Mouse (Mus musculus) thymus, adult 2 months (tissue): ENCODE measurements at regions not wholly inside any gene's neighbourhood (a gene's known extent, or its start where the extent isn't known, plus 50 kb on each side); places are given as distances from the start of the nearest gene placed in this dataset.
A peak's percentile ranks its signal among the peaks of the same experiment; 100 is the strongest.

ENCODE experiments used
- DNase-seq: peaks from one replicate; pipeline ENCODE4 v3.0.0; 2021
- H3K27ac ChIP-seq: fragments of 200-500 bp; 2 replicates; pipeline ENCODE4 v1.5.1; 2012; ENCODE audit warnings: low read length, control low read depth; ENCODE audit not compliant: control insufficient read depth, insufficient read depth
- H3K27me3 ChIP-seq: fragments of 200-500 bp; 2 replicates; pipeline ENCODE4 v1.6.1; 2012; ENCODE audit warnings: mild to moderate bottlenecking, low read length, moderate library complexity, mixed read lengths; ENCODE audit not compliant: control insufficient read depth, insufficient read depth
- H3K36me3 ChIP-seq: fragments of 200-500 bp; 2 replicates; pipeline ENCODE4 v1.6.1; 2012; ENCODE audit warnings: mild to moderate bottlenecking, low read length, moderate library complexity; ENCODE audit not compliant: control insufficient read depth, insufficient read depth
- H3K4me1 ChIP-seq: fragments of 200-500 bp; replicated peaks from 2 replicates; pipeline ENCODE4 v1.6.1; 2012; ENCODE audit warnings: low read length; ENCODE audit not compliant: control insufficient read depth, insufficient read depth
- H3K4me3 ChIP-seq: fragments of 200-500 bp; 2 replicates; pipeline ENCODE4 v1.5.1; 2012; ENCODE audit warnings: mild to moderate bottlenecking, low read length, control low read depth, moderate library complexity; ENCODE audit not compliant: control insufficient read depth, insufficient read depth
- CTCF ChIP-seq: fragments of 200-500 bp; IDR thresholded peaks from 2 replicates; pipeline ENCODE4 v1.5.1; 2012; ENCODE audit warnings: mild to moderate bottlenecking, control low read depth, low read length, moderate library complexity, borderline replicate concordance; ENCODE audit not compliant: control insufficient read depth, poor library complexity, insufficient read depth; ENCODE audit errors: extremely low read depth
- POLR2A ChIP-seq: fragments of 200-500 bp; IDR thresholded peaks from 2 replicates; pipeline ENCODE4 v1.6.1; 2012; ENCODE audit warnings: mild to moderate bottlenecking, low read length, control low read depth, moderate library complexity; ENCODE audit not compliant: control insufficient read depth, poor library complexity, insufficient read depth; ENCODE audit errors: extremely low read depth
- WGBS: fragments of 180-500 bp; shearing (Covaris S2); methylation state at CpG from one replicate; pipeline ENCODE4 v1.1.7; 2018; 5-methylcytosine and 5-hydroxymethylcytosine counted together

DNA sequence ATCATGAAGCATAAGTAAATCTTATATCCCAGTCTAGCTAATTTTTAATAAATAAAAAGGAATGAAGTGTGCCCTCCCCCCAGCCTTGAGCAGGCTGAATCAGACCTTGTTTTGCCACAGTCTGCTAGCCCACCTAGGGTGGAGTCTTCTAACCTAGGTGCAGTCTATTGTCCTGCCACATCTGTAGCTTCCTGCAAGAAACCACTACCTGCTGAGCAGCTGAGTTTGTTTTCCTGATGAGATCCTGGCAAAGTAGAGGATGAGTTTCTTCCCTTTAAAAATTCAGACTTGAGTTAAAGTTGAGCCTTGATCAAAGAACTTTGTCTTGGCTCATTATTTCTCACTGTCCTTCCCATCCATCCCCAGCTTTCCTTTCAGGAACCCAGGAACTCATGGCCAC is 105.9 kb downstream of the B3gnt5 start:
- no peak for DNase-seq
- Histone ChIP-seq H3K4me3 (no peak overlapping the region), H3K36me3 (no peaks in the 10 kb centered on the region), H3K27me3 (no peaks in the 10 kb centered on the region), H3K4me1 (no peaks in the 10 kb centered on the region), H3K27ac (no peak overlapping the region)
- no peak for TF ChIP-seq POLR2A
- no peak for TF ChIP-seq CTCF

DNA sequence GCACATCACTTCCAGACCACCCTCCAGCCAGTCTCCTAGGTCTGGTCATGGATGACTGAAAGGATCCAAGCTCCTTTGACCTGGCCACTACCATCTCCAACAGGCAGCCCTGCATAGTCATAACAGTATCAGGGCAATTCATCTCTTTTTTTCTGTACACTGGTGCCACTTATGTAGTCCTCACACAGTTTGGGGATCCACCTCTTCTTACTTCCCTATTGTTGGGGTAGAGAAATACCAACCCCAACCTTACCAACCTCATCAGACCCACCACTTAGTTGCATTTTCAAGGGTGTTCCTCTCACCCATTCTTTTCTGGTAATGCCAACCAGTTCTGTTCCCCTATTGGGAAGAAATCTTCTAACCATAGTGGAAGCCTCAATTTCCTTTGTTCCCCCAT is 109.4 kb downstream of the B3gnt5 start:
- no peaks in the 10 kb centered on the region for H3K36me3 ChIP-seq
- no peak overlapping the region for H3K4me3 ChIP-seq
- H3K27ac ChIP-seq: no peak overlapping the region
- no peaks in the 10 kb centered on the region for H3K4me1 ChIP-seq
- DNase-seq: no peak
- no peaks in the 10 kb centered on the region for H3K27me3 ChIP-seq
- TF ChIP-seq CTCF: no peak
- no peak for TF ChIP-seq POLR2A

DNA sequence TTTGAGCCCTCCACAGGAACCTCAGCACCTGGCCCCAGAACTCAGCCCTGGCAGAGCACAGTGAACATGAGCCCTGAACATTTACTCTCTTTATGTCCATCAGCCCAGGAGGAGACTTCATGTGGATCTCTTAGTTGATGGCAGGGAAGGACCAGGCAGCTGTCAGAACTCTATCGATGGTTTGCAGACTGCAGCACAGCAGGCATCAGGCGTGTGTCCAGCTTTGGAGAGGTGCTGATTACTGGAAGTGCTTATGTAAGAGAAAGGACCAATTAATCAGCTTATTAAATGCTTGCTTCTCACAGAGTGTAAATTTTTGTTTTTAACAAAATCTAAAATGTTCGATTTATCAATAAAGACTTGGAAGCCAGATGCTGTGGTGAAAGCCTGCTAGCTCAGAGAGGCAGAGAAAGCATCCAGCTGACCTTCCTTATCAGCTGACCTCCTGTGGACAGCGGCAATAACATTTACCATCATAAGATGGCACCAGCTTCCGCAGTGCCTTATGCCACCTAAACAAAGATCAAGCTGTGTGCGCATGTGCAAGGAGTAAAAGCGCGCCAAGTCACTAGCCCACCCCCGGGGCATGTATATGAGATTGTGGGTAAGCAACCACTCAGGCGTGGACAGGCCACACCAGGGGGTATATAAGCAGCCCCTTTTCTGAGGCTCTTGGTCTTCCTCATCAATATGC is 105.8 kb downstream of the Klhl6 start:
- H3K4me1 ChIP-seq: peaks cover 15% of the 10 kb centered on the region
- H3K27me3 ChIP-seq: no peaks in the 10 kb centered on the region
- H3K36me3 ChIP-seq: peaks cover 4% of the 10 kb centered on the region
- WGBS: 96% methylated on average over 10 of the region's 10 CpGs
- no peak overlapping the region for H3K4me3 ChIP-seq
- DNase-seq: no peak
- TF ChIP-seq CTCF (no peak), POLR2A (no peak)
- no peak overlapping the region for H3K27ac ChIP-seq

DNA sequence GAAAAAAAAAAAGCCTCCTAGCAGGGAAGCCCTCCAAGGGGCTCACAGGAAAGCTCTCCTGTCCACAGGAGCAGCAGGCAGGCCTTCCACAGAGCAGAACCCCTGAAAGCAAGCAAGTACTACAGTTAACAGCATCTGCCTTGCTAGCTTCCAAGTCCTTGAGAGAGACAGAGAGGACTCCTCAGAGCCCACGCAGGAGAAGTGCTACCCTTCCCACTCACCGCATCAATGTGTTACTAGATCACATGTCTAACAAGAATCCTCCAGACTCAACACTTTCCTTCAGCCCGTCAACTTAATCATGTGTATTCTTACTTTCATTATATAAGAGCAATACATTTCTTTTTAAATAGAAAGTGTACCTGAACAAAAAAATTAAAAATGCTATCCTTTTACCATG is 99.9 kb downstream of the Klhl6 start:
- peak; percentile 10 for DNase-seq
- Histone ChIP-seq H3K27me3 (no peaks in the 10 kb centered on the region), H3K4me3 (peak overlapping the region; percentile 46), H3K27ac (peak overlapping the region; percentile 100), H3K36me3 (no peaks in the 10 kb centered on the region), H3K4me1 (peaks cover 25% of the 10 kb centered on the region)
- 34% methylated on average over 3 of the region's 3 CpGs for WGBS
- TF ChIP-seq CTCF: no peak
- no peak for TF ChIP-seq POLR2A

DNA sequence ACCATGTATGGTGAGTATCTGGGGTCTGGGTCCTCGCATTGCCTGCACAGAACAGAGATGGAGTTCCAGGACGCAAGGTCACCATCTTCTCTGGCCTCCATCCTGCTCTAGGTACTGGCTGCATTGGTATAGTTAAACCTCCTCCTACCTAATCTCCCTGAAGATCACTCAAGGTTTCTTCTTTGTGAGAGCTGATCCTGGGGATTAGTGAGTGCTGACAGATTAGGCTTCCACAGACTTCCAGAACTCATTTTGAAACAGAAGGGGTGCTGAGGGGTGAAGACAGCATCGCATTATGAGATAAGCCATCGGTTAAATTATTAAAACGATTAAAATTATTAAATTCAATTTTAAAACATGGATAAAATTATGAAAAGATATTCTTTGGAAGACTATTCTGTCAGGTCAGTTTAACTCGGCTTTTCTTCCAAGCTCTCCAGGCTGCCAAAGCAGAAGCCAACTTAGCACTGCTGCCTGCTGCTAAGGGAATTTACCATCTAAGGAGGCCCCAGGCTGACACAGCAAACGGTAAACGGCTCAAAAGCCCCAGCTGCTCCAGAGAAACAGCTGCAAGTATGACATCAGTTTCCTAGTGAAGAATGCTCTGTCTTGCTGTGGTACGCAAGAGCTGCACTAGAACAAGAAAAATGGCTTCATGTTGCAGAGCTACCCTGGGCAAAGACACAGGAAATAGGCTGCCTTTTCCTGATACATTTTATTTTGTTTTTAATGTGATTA is 98.9 kb downstream of the Klhl6 start:
- peaks cover 25% of the 10 kb centered on the region for H3K4me1 ChIP-seq
- peak overlapping the region; percentile 51 for H3K4me3 ChIP-seq
- H3K27me3 ChIP-seq: no peaks in the 10 kb centered on the region
- DNase-seq: peak; percentile 59
- TF ChIP-seq CTCF: no peak
- TF ChIP-seq POLR2A: 0 out of 2 replicates have a peak, but pooled peaks have one; percentile 26
- 39% methylated on average over 9 of the region's 9 CpGs for WGBS
- peak overlapping the region; percentile 98 for H3K27ac ChIP-seq
- H3K36me3 ChIP-seq: no peaks in the 10 kb centered on the region

GRCm38 (mm10) chr16:19884535-19884934 is 98.3 kb downstream of the Klhl6 start:
- DNase-seq: no peak
- Histone ChIP-seq H3K36me3 (no peaks in the 10 kb centered on the region), H3K4me3 (no peak overlapping the region), H3K27ac (peak overlapping the region; percentile 53; the same call in 1 of the 2 replicates), H3K27me3 (no peaks in the 10 kb centered on the region), H3K4me1 (peaks cover 25% of the 10 kb centered on the region)
- TF ChIP-seq CTCF (no peak), POLR2A (no peak)
- 12% methylated on average over 6 of the region's 6 CpGs for WGBS
